Mouse (Mus musculus) forebrain, embryonic 13.5 days (tissue): Measurements from ENCODE around the gene Syne3. TPM values are rescaled to one million over a fixed set of nuclear protein-coding genes. Genes with fewer than 3 reads are reported as not detected.

Experiments
- ATAC-seq: fragments of 200-750 bp; cut with Nextera tagmentation; 2 replicates; pipeline ENCODE4 v1.8.0; 2017
- H3K27ac ChIP-seq: fragments of 300-500 bp; sonication (generic); 2 replicates; pipeline ENCODE4 v1.5.1; 2015; ENCODE audit warnings: inconsistent platforms, mild to moderate bottlenecking, moderate library complexity
- H3K27me3 ChIP-seq: fragments of 300-500 bp; sonication (generic); 2 replicates; pipeline ENCODE4 v1.6.1; 2015; ENCODE audit warnings: mild to moderate bottlenecking, inconsistent platforms
- H3K36me3 ChIP-seq: fragments of 300-500 bp; sonication (generic); 2 replicates; pipeline ENCODE4 v1.6.1; 2015; ENCODE audit warnings: mild to moderate bottlenecking, inconsistent platforms; ENCODE audit not compliant: poor library complexity, severe bottlenecking
- H3K4me1 ChIP-seq: fragments of 300-500 bp; sonication (generic); 2 replicates; pipeline ENCODE4 v1.6.1; 2015; ENCODE audit warnings: inconsistent platforms
- H3K4me2 ChIP-seq: fragments of 300-500 bp; sonication (generic); 2 replicates; pipeline ENCODE4 v1.6.1; 2015; ENCODE audit warnings: inconsistent platforms, mild to moderate bottlenecking, moderate library complexity
- H3K4me3 ChIP-seq: fragments of 300-500 bp; sonication (generic); 2 replicates; pipeline ENCODE4 v1.5.1; 2015; ENCODE audit warnings: mild to moderate bottlenecking, inconsistent platforms
- H3K9ac ChIP-seq: fragments of 300-500 bp; sonication (generic); 2 replicates; pipeline ENCODE4 v1.6.1; 2015; ENCODE audit warnings: mild to moderate bottlenecking, inconsistent platforms
- H3K9me3 ChIP-seq: fragments of 300-500 bp; sonication (generic); replicated peaks from 2 replicates; pipeline ENCODE4 v1.6.1; 2016; ENCODE audit warnings: inconsistent platforms
- WGBS: fragments of 180-500 bp; shearing (Covaris S2); methylation state at CpG from one replicate; pipeline ENCODE4 v1.1.7; 2015; 5-methylcytosine and 5-hydroxymethylcytosine counted together
- polyA plus RNA-seq: library from polyadenylated mRNA; unstranded; fragments of >200 nt; fragmentation: Nextera tagmentation; extraction: Ambion mirVana; gene quantifications from 2 replicates; pipeline ENCODE4 v1.2.1, GENCODE M21; 2015

Gene Syne3
- polyA plus RNA-seq, 1 experiment from 2014 or later = 0.12 TPM

DNA sequence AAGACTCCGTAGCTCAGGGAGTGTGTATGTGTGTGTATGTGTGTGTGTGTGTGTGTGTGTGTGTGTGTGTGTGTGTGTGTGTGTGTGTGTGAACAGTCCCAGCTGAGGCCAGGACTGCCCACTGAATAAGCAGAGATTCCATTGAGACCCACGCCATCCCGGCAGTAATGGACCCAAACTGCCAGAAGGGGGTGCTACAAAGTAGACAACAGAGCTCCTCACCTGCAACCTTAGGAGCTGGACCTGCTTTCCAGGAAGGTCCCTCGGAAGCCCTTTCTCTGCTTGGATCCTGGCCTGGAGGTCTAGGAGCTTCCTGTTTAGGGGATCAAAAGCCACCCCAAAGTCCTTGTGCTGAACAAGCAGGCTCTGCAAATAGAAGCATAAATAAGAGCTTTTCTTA lies 55.7 kb downstream of the Syne3 start:
- Histone ChIP-seq H3K4me3 (no peak overlapping the region), H3K36me3 (no peaks in the 10 kb centered on the region), H3K4me1 (peaks cover 12% of the 10 kb centered on the region), H3K27ac (no peak overlapping the region), H3K9ac (no peak overlapping the region), H3K4me2 (no peak overlapping the region), H3K27me3 (0 out of 2 replicates have a peak, but pooled peaks cover 4% of the 10 kb centered on the region), H3K9me3 (no peaks in the 10 kb centered on the region)
- WGBS = 16% methylated on average over 4 of the region's 4 CpGs
- no peak for ATAC-seq

DNA sequence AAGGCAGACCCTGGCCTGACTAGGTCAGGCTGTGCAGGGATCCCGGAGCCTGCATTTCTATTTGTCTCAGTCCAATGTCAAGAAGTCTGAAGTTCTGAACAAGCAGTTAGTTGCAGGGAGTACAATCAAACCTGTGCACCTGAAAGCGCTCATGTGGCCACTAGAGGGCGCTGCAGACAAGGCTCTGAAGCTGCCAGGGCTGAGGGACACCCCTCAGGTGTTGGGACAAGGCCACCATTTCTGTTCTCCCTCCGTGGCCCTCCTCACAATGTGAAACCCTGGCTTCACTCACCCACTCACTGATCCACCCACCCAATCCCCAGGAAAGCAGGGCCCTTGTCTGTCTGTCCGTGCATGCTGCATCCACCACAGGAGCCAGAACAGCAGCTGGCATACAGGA lies 57.2 kb downstream of the Syne3 start:
- Histone ChIP-seq H3K36me3 (no peaks in the 10 kb centered on the region), H3K27ac (no peak overlapping the region), H3K9me3 (no peaks in the 10 kb centered on the region), H3K4me1 (peaks cover 12% of the 10 kb centered on the region), H3K9ac (no peak overlapping the region), H3K4me3 (no peak overlapping the region), H3K27me3 (no peaks in the 10 kb centered on the region), H3K4me2 (no peak overlapping the region)
- ATAC-seq = peak; percentile 41; the same call in 1 of the 2 replicates
- 11% methylated on average over 5 of the region's 5 CpGs for WGBS

DNA sequence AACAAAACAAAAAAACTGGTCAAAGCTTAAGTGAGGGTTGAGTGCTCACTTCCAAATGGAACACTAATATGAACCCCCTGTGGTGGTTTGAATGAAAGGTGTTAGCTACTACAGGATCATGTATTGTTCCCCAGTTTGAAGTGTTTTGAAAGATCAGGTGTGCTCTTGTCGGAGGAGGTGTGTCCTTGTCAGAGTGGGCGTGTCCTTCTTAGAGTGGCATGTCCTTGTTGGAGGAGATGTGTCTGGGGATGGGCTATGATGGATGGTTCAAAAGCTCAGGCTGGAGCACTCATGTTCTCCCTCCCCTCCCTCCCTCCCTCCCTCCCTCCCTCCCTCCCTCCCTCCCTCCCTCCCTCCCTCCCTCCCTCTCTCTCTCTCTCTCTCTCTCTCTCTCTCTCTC lies 61.7 kb downstream of the Syne3 start:
- no peaks in the 10 kb centered on the region for H3K4me1 ChIP-seq
- WGBS = 75% methylated on average over 2 of the region's 2 CpGs
- H3K4me3 ChIP-seq = no peak overlapping the region
- H3K9ac ChIP-seq = no peak overlapping the region
- ATAC-seq = no peak
- no peak overlapping the region for H3K27ac ChIP-seq
- 0 out of 2 replicates have a peak, but pooled peaks cover 5% of the 10 kb centered on the region for H3K9me3 ChIP-seq
- no peak overlapping the region for H3K4me2 ChIP-seq
- no peaks in the 10 kb centered on the region for H3K27me3 ChIP-seq
- no peaks in the 10 kb centered on the region for H3K36me3 ChIP-seq

DNA sequence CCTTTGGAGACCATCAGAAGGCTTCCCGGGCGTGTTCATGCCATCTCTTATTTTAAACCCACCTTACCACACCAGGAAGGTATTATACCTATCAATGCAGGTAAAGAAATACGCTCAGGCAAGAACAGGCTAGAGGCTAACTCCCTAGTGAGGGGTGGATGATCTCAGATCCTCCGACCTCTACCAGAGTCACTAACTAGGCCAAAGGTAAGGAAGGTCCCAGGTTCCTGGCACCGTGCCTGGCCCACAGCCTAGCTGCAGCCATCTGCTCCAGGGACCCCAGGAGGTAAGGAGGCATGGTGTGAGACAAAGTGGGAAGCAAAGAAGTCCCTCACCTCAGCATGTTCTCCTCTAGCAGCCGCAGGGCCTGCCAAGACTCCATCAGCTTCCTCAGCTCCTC lies 63.4 kb downstream of the Syne3 start:
- Histone ChIP-seq H3K4me3 (no peak overlapping the region), H3K9ac (no peak overlapping the region), H3K27me3 (no peaks in the 10 kb centered on the region), H3K36me3 (no peaks in the 10 kb centered on the region), H3K27ac (no peak overlapping the region), H3K4me2 (no peak overlapping the region), H3K4me1 (no peaks in the 10 kb centered on the region), H3K9me3 (0 out of 2 replicates have a peak, but pooled peaks cover 5% of the 10 kb centered on the region)
- no peak for ATAC-seq
- 95% methylated on average over 6 of the region's 6 CpGs for WGBS

DNA sequence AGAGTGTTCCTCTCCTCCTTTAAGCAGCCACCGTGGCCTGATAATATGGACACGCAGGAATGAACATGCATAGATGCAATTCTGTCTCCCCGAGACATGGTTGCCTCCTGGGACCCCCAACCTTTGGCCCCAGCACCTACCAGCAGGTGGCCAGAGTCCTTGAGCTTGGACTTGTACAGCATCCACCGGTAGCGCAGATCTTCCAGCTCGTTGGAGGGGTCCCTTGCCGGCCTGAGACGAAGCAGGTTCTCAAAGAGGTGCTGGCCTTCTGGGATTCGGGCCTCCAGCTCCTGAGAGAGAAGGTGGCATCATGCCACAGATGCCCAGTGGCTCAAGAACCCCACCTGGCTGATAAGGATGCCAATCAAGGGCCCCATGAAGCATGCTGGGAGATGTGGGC lies 69.1 kb downstream of the Syne3 start:
- H3K9ac ChIP-seq = no peak overlapping the region
- no peak for ATAC-seq
- WGBS = 84% methylated on average over 9 of the region's 9 CpGs
- no peak overlapping the region for H3K4me2 ChIP-seq
- no peaks in the 10 kb centered on the region for H3K36me3 ChIP-seq
- peaks cover 10% of the 10 kb centered on the region for H3K27me3 ChIP-seq
- peaks cover 8% of the 10 kb centered on the region for H3K4me1 ChIP-seq
- no peak overlapping the region for H3K27ac ChIP-seq
- no peaks in the 10 kb centered on the region for H3K9me3 ChIP-seq
- no peak overlapping the region for H3K4me3 ChIP-seq

DNA sequence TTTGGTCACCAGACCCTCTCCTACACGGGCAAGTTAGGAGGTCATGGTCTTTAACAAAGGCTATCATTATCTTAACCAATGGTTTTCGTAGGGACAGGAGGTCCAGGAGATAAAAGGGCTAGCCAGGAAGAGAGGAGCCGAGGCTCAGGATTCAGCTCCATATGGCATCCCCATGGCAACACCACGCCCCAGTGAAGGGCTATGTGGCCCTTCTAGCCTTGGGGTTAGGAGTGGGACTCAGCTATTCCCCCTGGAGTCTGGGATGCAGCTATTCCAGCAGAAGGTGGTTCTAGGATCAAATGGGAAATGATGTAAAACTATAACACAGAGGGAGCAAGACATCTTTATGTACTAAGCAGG lies 69.6 kb downstream of the Syne3 start:
- no peak for ATAC-seq
- H3K36me3 ChIP-seq = no peaks in the 10 kb centered on the region
- no peak overlapping the region for H3K4me2 ChIP-seq
- H3K4me1 ChIP-seq = peaks cover 8% of the 10 kb centered on the region
- no peak overlapping the region for H3K9ac ChIP-seq
- no peaks in the 10 kb centered on the region for H3K9me3 ChIP-seq
- 7% methylated on average over 4 of the region's 4 CpGs for WGBS
- H3K27me3 ChIP-seq = peaks cover 10% of the 10 kb centered on the region
- no peak overlapping the region for H3K4me3 ChIP-seq
- no peak overlapping the region for H3K27ac ChIP-seq

DNA sequence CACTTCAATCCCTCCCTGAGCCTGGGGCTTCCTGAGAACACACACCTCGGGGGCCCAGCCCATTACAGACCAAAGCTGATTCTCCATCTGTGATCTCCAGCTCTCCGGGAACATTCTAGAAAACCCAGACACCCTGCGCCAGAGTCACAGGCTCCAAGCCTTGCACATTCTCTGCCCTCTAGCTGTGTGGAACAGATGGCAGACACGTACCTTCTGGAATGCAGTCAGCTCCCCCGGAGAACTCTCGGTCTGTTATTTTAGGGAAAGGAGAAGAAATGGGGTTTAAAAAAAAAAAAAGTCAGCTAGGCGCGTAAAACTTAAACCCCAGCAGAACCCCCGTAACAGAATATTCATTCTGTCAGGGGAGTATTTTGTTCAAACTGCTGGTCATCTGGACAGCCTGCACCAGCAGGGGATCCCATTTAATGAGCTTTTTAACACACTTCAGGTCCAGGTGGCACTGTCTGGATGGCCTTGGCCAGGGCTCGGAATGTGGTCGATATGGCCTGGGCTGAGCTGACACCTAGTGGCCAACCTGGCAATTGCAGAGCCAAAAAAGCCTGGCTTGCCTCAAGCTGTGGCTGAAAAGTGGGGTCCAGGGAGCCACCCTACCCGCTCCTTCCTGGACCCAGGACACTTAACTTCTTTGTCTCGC lies 70.1 kb downstream of the Syne3 start:
- peak overlapping the region; percentile 44; the same call in 1 of the 2 replicates for H3K27ac ChIP-seq
- H3K27me3 ChIP-seq = peaks cover 10% of the 10 kb centered on the region
- H3K36me3 ChIP-seq = no peaks in the 10 kb centered on the region
- 35% methylated on average over 13 of the region's 13 CpGs for WGBS
- no peak overlapping the region for H3K4me2 ChIP-seq
- peak; percentile 85 for ATAC-seq
- no peak overlapping the region for H3K9ac ChIP-seq
- H3K4me3 ChIP-seq = no peak overlapping the region
- no peaks in the 10 kb centered on the region for H3K9me3 ChIP-seq
- peaks cover 8% of the 10 kb centered on the region for H3K4me1 ChIP-seq

DNA sequence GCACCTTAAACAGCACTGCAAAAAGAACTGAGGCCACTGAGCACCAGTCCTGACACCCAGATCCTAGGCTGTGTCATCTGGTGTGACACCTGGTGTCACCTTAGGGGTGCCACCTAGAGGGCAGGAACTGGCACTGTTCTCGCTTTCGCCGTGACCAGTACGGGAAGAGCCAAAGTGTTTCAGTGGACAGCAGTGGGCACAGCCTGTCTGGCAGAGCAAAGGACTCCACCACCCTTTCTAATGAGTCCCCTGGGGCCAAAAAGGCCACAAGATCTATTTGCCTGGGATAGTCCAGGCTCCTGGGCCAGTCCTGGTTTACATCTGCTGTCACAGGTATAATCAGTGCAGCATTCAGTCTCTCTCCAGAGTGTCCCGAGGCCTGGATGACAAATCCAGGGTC lies 70.7 kb downstream of the Syne3 start:
- no peak overlapping the region for H3K4me2 ChIP-seq
- no peaks in the 10 kb centered on the region for H3K9me3 ChIP-seq
- H3K27ac ChIP-seq = 0 out of 2 replicates have a peak overlapping the region, but pooled peaks have one; percentile 44
- peaks cover 10% of the 10 kb centered on the region for H3K27me3 ChIP-seq
- H3K36me3 ChIP-seq = no peaks in the 10 kb centered on the region
- H3K4me1 ChIP-seq = peaks cover 8% of the 10 kb centered on the region
- H3K4me3 ChIP-seq = no peak overlapping the region
- ATAC-seq = peak; percentile 42
- no peak overlapping the region for H3K9ac ChIP-seq
- WGBS = 76% methylated on average over 5 of the region's 5 CpGs

DNA sequence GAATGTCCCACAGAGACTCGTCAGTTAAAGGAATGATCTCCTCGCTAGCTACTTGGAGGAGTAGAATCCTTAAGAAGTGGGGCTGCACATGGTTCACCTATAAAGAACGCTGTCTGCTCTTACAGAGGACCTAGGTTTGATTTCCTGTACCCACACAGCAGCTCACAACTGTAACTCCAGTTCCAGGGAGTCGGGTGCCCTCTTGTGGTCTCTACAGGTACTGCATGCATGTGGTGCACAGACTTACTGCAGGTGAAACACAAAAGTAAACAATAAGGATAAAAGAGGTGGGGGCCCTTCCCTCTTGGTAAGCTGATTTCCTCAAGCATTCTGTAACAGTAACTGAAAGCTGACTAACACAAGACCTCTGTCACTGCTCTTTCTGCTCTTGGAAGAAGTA lies 73.4 kb downstream of the Syne3 start:
- Histone ChIP-seq H3K9me3 (no peaks in the 10 kb centered on the region), H3K4me1 (peaks cover 8% of the 10 kb centered on the region), H3K4me3 (no peak overlapping the region), H3K9ac (no peak overlapping the region), H3K4me2 (no peak overlapping the region), H3K27me3 (peaks cover 10% of the 10 kb centered on the region), H3K27ac (no peak overlapping the region), H3K36me3 (no peaks in the 10 kb centered on the region)
- WGBS = 72% methylated on average over 4 of the region's 4 CpGs
- ATAC-seq = no peak

DNA sequence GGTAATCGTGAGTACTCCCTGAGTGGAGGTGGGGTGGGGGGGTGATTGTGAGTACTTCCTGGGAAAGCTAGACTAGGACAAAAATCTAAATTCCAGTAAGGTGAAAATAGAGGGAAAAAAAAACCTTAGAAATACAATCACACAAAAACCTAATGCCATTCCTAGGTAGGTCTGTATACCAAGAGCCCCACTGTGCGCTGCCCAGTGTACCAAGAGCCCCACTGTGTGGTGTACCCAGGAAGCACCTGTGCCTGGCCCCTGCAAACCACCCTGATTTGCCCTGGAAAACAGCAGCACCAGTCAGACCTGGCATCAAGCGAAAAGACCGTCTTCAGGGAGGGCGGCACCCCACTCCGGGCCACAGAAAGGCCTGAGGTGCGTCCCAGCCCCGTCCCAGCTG lies 74.5 kb downstream of the Syne3 start:
- H3K27me3 ChIP-seq = peaks cover 10% of the 10 kb centered on the region
- no peak overlapping the region for H3K4me3 ChIP-seq
- no peak overlapping the region for H3K27ac ChIP-seq
- no peak overlapping the region for H3K4me2 ChIP-seq
- no peak for ATAC-seq
- peaks cover 8% of the 10 kb centered on the region for H3K4me1 ChIP-seq
- no peak overlapping the region for H3K9ac ChIP-seq
- WGBS = 92% methylated on average over 8 of the region's 8 CpGs
- H3K36me3 ChIP-seq = no peaks in the 10 kb centered on the region
- H3K9me3 ChIP-seq = no peaks in the 10 kb centered on the region

DNA sequence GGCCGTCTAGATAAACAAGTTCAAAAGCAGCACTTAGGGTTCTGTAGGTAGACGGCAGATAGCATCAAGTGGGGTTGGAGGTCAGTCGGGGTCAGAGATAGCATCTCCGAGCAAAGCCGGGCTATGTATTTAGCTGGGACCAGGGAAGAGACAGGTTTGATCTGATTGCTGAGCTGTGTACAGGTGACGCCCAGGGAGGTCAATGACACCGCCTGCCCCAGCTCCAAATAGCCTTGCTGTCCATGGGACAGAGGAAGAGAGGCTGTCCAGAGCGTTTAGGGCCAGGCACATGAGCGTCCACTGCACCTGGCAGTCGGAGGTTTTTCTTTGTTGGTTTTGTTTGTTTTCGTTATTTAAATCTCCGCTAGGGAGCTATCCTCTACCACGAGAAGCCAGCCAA lies 75.8 kb downstream of the Syne3 start:
- no peak for ATAC-seq
- no peak overlapping the region for H3K4me2 ChIP-seq
- H3K27ac ChIP-seq = no peak overlapping the region
- H3K4me3 ChIP-seq = no peak overlapping the region
- H3K4me1 ChIP-seq = peaks cover under 1% of the 10 kb centered on the region; the same call in 1 of the 2 replicates
- WGBS = 83% methylated on average over 13 of the region's 13 CpGs
- no peaks in the 10 kb centered on the region for H3K36me3 ChIP-seq
- peaks cover 10% of the 10 kb centered on the region for H3K27me3 ChIP-seq
- no peaks in the 10 kb centered on the region for H3K9me3 ChIP-seq
- no peak overlapping the region for H3K9ac ChIP-seq

DNA sequence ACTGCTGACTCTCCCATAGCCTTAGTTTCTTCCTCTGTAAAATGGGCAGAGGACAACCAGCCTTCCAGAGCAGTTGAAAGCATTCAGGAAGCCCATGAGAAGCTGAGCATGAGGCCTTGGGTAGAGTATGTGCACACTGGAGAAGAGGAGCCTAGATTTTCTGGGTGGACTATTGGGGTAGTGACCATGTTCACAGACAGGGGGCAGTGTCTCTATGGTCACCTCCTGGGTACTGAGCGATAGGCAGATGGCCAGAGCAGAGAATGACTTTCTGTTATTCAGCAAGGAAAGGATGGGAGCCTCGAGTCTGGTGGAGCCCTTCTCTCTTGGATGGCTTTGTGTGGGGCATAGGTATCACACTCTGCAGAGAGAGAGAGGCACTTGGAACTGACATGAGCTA lies 76.4 kb downstream of the Syne3 start:
- Histone ChIP-seq H3K36me3 (no peaks in the 10 kb centered on the region), H3K27ac (no peak overlapping the region), H3K4me2 (no peak overlapping the region), H3K4me3 (no peak overlapping the region), H3K9ac (no peak overlapping the region), H3K4me1 (no peaks in the 10 kb centered on the region), H3K9me3 (no peaks in the 10 kb centered on the region), H3K27me3 (peaks cover 7% of the 10 kb centered on the region)
- WGBS = 71% methylated on average over 2 of the region's 2 CpGs
- ATAC-seq = no peak

DNA sequence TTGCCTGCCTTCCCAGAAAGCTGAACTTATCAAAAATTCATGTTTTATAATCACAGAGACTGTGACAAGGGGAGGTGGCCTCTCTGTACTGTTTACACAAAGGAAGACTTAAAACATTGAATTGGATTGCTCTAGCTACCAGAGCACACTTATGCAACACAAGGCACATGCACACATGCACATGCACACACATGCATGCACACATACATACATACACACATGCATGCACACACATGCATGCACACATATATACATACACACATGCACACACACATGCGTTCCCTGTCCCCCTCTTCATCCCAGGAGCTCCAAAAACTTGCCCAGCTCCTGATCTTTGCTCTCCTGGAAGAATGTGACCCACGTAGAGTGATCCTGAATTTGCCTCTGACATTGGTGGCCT lies 83.8 kb downstream of the Syne3 start:
- Histone ChIP-seq H3K27me3 (no peaks in the 10 kb centered on the region), H3K4me1 (peaks cover 8% of the 10 kb centered on the region), H3K9me3 (no peaks in the 10 kb centered on the region), H3K4me3 (no peak overlapping the region), H3K27ac (peak overlapping the region; percentile 12; the same call in 1 of the 2 replicates), H3K36me3 (no peaks in the 10 kb centered on the region), H3K4me2 (no peak overlapping the region), H3K9ac (no peak overlapping the region)
- ATAC-seq = no peak
- WGBS = 88% methylated on average over 2 of the region's 2 CpGs
